Mouse (Mus musculus): ENCODE measurements around the gene Gm266.

DNA sequence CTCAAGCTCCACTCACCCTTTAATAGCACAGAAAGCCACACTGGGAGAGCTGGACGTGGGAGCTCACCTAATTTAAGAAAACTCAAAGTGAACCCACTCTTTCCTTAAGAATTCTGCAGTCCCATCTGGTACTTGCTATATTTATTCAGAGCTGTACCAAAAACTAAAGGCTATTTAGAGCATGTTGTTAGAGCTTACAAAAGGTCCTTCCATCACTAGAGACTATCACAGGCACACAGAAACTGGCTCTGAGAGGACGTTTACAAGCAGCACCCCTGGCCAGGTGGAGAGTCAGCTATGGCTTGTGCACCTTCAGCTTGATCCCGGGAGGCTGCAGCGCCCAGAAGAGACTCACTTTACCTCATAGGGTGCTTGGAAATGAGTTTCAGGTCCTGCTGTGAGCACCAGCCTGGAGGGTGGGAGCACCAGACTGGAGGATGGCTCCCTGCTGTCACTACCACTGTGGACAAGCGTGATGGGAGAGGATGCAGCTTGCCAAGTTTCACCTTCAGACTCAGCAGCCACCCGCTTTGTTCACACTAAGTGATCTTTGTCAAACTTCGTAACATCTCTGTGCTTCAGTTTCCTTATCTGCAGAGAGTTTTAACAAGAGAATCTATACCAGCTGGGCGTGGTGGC, 42.1 kb upstream of the Gm266 start:
- TF ChIP-seq CTCF (IDR thresholded peaks at IDR 0.05; ENCODE audit: low read depth) (no peak), EP300 (IDR thresholded peaks at IDR 0.05; ENCODE audit: low read depth) (no peak)

Measured in heart, postnatal 0 days (tissue).